Mouse (Mus musculus): ENCODE measurements around the gene Fxyd5.

DNA sequence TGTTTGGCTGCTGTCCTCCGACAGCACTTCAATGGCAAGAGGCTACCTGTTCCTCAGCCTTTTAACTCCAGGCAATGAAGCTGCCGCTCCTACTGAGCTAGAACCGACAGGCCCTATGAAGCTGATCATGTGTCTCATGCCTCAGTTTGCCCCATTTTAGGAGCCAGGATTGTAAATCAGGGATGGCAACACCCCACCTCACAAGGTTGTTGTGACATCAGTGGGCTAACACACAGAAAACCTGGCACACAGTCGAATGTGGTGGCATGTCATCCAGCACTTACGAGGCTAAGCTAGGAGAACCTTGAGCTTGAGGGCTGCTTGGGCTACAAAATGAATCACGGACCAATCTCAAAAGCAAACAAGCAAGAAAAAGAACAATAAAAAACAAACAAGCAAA is 15.9 kb upstream of the Fxyd5 start:
- TF ChIP-seq CTCF (IDR thresholded peaks at IDR 0.05; ENCODE audit: control insufficient read depth, insufficient read depth, insufficient replicate concordance, low read depth, low read length): no peak
- TF ChIP-seq POLR2A (IDR thresholded peaks at IDR 0.05; ENCODE audit: control insufficient read depth, low read depth, low read length): no peak
